Mouse (Mus musculus) midbrain, embryonic 12.5 days (tissue): Measurements from ENCODE around the gene Zcchc3. TPM values are rescaled to one million over a fixed set of nuclear protein-coding genes. Genes with fewer than 3 reads are reported as not detected.

ENCODE experiments used
- ATAC-seq: fragments of 200-750 bp; cut with Nextera tagmentation; 2 replicates; pipeline ENCODE4 v1.8.0; 2017; ENCODE audit warnings: low read depth, moderate TSS enrichment, moderate library complexity; ENCODE audit not compliant: low FRiP score
- H3K27ac ChIP-seq: fragments of 300-500 bp; sonication (generic); replicated peaks from 2 replicates; pipeline ENCODE4 v1.5.1; 2016; ENCODE audit warnings: mild to moderate bottlenecking
- H3K27me3 ChIP-seq: fragments of 300-500 bp; sonication (generic); 2 replicates; pipeline ENCODE4 v1.6.1; 2016; ENCODE audit warnings: mild to moderate bottlenecking
- H3K36me3 ChIP-seq: fragments of 300-500 bp; sonication (generic); 2 replicates; pipeline ENCODE4 v1.6.1; 2016
- H3K4me1 ChIP-seq: fragments of 300-500 bp; sonication (generic); 2 replicates; pipeline ENCODE4 v1.6.1; 2016
- H3K4me2 ChIP-seq: fragments of 300-500 bp; sonication (generic); replicated peaks from 2 replicates; pipeline ENCODE4 v1.6.1; 2016; ENCODE audit warnings: mild to moderate bottlenecking, moderate library complexity
- H3K4me3 ChIP-seq: fragments of 300-500 bp; sonication (generic); 2 replicates; pipeline ENCODE4 v1.5.1; 2016; ENCODE audit warnings: mild to moderate bottlenecking
- H3K9ac ChIP-seq: fragments of 300-500 bp; sonication (generic); replicated peaks from 2 replicates; pipeline ENCODE4 v1.6.1; 2016; ENCODE audit warnings: mild to moderate bottlenecking, moderate library complexity
- H3K9me3 ChIP-seq: fragments of 300-500 bp; sonication (generic); 2 replicates; pipeline ENCODE4 v1.6.1; 2016; ENCODE audit warnings: mild to moderate bottlenecking
- WGBS: fragments of 180-500 bp; shearing (Covaris S2); methylation state at CpG from one replicate; pipeline ENCODE4 v1.1.7; 2016; 5-methylcytosine and 5-hydroxymethylcytosine counted together
- polyA plus RNA-seq: library from polyadenylated mRNA; unstranded; fragments of >200 nt; fragmentation: Nextera tagmentation; extraction: Ambion mirVana; gene quantifications from 2 replicates; pipeline ENCODE4 v1.2.1, GENCODE M21; 2016

The Zcchc3 gene
- polyA plus RNA-seq, 1 experiment from 2014 or later, result 53.3 TPM

DNA sequence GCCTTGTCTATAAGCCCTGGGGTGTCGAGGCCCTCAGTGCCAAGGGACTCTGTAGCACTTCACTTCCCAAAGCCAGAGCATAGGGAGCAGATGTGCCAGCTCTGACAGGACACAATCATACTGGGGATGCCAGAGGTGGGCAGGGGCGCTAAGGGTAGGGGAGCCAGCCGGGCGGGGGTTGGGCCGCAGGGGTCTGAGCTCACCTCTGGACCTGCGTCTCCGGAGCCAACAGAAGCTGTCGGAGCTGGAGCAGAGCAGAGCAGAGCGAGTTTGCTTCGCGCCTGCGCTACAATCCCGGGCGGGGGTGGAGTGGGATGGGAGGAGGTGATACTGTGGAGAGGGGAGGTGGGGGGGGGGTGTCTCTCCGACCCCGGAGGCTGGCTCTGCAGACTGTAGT lies 38.5 kb downstream of the Zcchc3 start, which contains the start of gene Nrsn2:
Gene Nrsn2, minus strand, starts transcription at position 294 of the 397 bp plus-strand sequence.
- ATAC-seq, result peak; percentile 78
- Histone ChIP-seq H3K9ac (peak within 1 kb of the TSS; percentile 62), H3K4me1 (peaks cover 28% of the 10 kb centered on the region), H3K9me3 (no peaks in the 10 kb centered on the region), H3K4me2 (peak within 1 kb of the TSS; percentile 50), H3K4me3 (peak within 1 kb of the TSS; percentile 38), H3K36me3 (no peaks in the 10 kb centered on the region), H3K27ac (peak within 1 kb of the TSS; percentile 92), H3K27me3 (no peaks in the 10 kb centered on the region)
- WGBS, result 2% methylated on average over 16 of the region's 16 CpGs

GRCm38 (mm10) chr2:152375652-152376344 lies 39.0 kb downstream of the Zcchc3 start:
- 2% methylated on average over 21 of the region's 21 CpGs for WGBS
- Histone ChIP-seq H3K4me2 (peak overlapping the region; percentile 50), H3K4me3 (peak overlapping the region; percentile 38), H3K4me1 (peaks cover 28% of the 10 kb centered on the region), H3K9me3 (no peaks in the 10 kb centered on the region), H3K27ac (peak overlapping the region; percentile 92), H3K36me3 (no peaks in the 10 kb centered on the region), H3K9ac (peak overlapping the region; percentile 62), H3K27me3 (no peaks in the 10 kb centered on the region)
- ATAC-seq, result peak; percentile 87

DNA sequence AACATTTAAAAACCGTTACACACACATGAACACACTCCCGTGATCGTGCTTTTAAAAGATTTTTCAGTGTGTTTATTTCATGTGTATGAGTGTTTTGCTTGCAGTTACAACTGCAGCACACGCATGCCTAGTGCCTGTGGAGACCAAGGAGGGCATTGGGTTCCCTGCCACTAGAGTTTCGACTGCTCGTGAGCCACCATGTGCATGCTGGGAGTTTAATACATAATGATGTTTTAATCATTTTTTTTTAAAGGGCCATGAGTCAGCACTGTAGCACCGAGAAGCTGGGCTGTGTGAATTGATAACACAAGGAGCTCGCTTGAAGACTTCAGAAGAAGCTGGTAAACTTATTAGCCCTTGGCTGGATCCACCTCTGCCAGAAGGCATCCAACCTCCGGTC lies 41.3 kb downstream of the Zcchc3 start:
- WGBS, result 87% methylated on average over 9 of the region's 9 CpGs
- Histone ChIP-seq H3K27ac (no peak overlapping the region), H3K9ac (no peak overlapping the region), H3K4me1 (peaks cover 28% of the 10 kb centered on the region), H3K4me2 (no peak overlapping the region), H3K27me3 (no peaks in the 10 kb centered on the region), H3K9me3 (no peaks in the 10 kb centered on the region), H3K36me3 (no peaks in the 10 kb centered on the region), H3K4me3 (no peak overlapping the region)
- no peak for ATAC-seq

GRCm38 (mm10) chr2:152372661-152373060 lies 42.2 kb downstream of the Zcchc3 start:
- Histone ChIP-seq H3K9ac (no peak overlapping the region), H3K36me3 (no peaks in the 10 kb centered on the region), H3K4me3 (no peak overlapping the region), H3K27ac (no peak overlapping the region), H3K4me2 (no peak overlapping the region), H3K9me3 (no peaks in the 10 kb centered on the region), H3K27me3 (no peaks in the 10 kb centered on the region), H3K4me1 (peaks cover 28% of the 10 kb centered on the region)
- ATAC-seq, result no peak
- WGBS, result 59% methylated on average over 4 of the region's 4 CpGs

DNA sequence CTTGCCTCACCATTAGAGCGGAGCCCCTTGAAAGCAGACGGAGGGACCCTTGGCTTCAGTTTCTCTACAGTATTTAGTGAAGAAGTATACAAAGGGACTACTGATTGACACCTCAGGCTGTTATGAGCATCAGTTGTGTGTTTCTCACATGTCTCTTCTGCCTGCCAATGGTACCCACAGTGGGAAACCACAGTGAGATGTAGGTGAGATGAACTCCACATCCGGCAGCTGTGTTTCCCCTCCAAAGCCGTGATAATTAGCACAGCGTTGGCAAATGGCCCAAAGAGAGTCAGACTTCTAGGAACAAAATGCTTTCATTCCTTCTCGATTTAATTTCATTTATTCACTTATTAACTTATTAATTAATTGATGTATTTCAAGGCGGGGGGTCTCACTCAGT lies 42.7 kb downstream of the Zcchc3 start:
- 83% methylated on average over 7 of the region's 7 CpGs for WGBS
- no peak overlapping the region for H3K4me3 ChIP-seq
- no peaks in the 10 kb centered on the region for H3K9me3 ChIP-seq
- H3K36me3 ChIP-seq, result no peaks in the 10 kb centered on the region
- H3K27me3 ChIP-seq, result no peaks in the 10 kb centered on the region; the same call in 1 of the 2 replicates
- H3K4me2 ChIP-seq, result no peak overlapping the region
- no peak overlapping the region for H3K9ac ChIP-seq
- ATAC-seq, result no peak
- no peak overlapping the region for H3K27ac ChIP-seq
- peaks cover 28% of the 10 kb centered on the region for H3K4me1 ChIP-seq

GRCm38 (mm10) chr2:152368532-152369140 lies 46.2 kb downstream of the Zcchc3 start:
- Histone ChIP-seq H3K4me3 (no peak overlapping the region), H3K4me2 (0 out of 2 replicates have a peak overlapping the region, but pooled peaks have one; percentile 17), H3K4me1 (peaks cover 4% of the 10 kb centered on the region; the same call in 1 of the 2 replicates), H3K9ac (no peak overlapping the region), H3K27ac (no peak overlapping the region), H3K9me3 (no peaks in the 10 kb centered on the region), H3K27me3 (no peaks in the 10 kb centered on the region; the same call in 1 of the 2 replicates), H3K36me3 (no peaks in the 10 kb centered on the region)
- ATAC-seq, result peak; percentile 64
- WGBS, result 33% methylated on average over 14 of the region's 14 CpGs

GRCm38 (mm10) chr2:152367917-152368316 lies 46.9 kb downstream of the Zcchc3 start:
- Histone ChIP-seq H3K27me3 (no peaks in the 10 kb centered on the region; the same call in 1 of the 2 replicates), H3K4me1 (peaks cover 6% of the 10 kb centered on the region; the same call in 1 of the 2 replicates), H3K9me3 (no peaks in the 10 kb centered on the region), H3K9ac (no peak overlapping the region), H3K4me2 (no peak overlapping the region), H3K4me3 (no peak overlapping the region), H3K36me3 (no peaks in the 10 kb centered on the region), H3K27ac (no peak overlapping the region)
- no peak for ATAC-seq
- 85% methylated on average over 5 of the region's 5 CpGs for WGBS

DNA sequence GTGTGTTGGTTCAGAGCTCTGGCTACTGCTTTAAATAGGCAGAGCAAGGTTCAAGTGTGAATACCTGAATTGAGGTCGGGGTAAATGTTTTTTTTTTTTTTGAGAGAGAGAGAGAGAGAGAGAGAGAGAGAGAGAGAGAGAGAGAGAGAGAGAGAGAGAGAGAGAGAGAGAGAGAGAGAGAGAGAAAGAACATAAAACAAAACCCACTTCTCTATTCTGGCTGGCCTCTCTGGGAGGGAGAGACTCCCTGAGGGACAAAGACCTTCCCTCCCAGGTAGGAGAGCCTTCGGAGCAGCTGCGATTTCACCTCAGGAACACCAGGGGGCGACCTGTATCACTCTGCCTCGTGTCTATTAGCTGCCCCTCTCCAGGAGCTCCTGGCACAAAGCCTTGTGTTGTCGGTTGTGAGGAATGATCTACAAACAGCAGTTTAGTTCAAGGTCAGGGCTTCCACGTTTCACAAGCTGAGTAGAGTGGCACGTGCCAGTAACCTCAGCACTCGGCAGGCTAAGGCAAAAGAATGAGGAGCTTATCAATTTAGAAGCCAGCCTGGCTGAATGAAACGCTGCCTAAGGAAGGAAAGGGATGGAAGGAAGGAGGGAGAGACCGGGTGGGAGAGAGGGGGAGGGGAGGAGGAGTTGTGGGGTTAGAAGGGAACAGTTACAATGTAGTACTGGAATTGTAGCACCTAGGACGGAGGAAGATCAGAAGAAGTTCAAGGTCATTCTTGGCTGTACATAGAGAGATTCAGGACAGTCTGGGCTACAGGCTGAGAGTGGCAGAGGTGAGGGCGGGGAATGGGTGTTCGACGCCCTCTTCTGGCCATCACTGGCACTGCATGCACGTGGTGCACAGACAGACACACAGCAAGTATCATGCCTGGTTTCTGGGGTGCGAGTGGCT lies 51.3 kb downstream of the Zcchc3 start:
- Histone ChIP-seq H3K27me3 (no peaks in the 10 kb centered on the region; the same call in 1 of the 2 replicates), H3K27ac (peak overlapping the region; percentile 63), H3K4me3 (no peak overlapping the region), H3K4me2 (peak overlapping the region; percentile 25), H3K9ac (no peak overlapping the region), H3K4me1 (peaks cover 6% of the 10 kb centered on the region; the same call in 1 of the 2 replicates), H3K9me3 (no peaks in the 10 kb centered on the region), H3K36me3 (no peaks in the 10 kb centered on the region)
- ATAC-seq, result peak; percentile 70
- WGBS, result 11% methylated on average over 17 of the region's 17 CpGs

Other genes with a start within 250 kb of the Zcchc3 start
- gene Csnk2a1, start 188.2 kb downstream of the Zcchc3 start, polyA plus RNA-seq, result 92.3 and 97.8 TPM in 2 replicates
- gene Tbc1d20, start 121.2 kb downstream of the Zcchc3 start, polyA plus RNA-seq, result 35.3 and 40.3 TPM in 2 replicates
- 91.4 and 96.6 TPM in 2 replicates for gene Rbck1, start 82.4 kb downstream of the Zcchc3 start, polyA plus RNA-seq
- gene Trib3, start 71.0 kb downstream of the Zcchc3 start, polyA plus RNA-seq, result 2.1 and 2.5 TPM in 2 replicates
- gene Nrsn2, start 38.4 kb downstream of the Zcchc3 start, polyA plus RNA-seq, result 12.5 and 16.1 TPM in 2 replicates
- gene Sox12, start 17.0 kb downstream of the Zcchc3 start, polyA plus RNA-seq, result 15.6 and 18.7 TPM in 2 replicates
- 0.54 and 1.1 TPM in 2 replicates for gene 6820408C15Rik, start 560 bp upstream of the Zcchc3 start, polyA plus RNA-seq
- gene Defb23, start 49.6 kb upstream of the Zcchc3 start, polyA plus RNA-seq, result not detected in 2 replicates
- gene Defb20, start 62.0 kb upstream of the Zcchc3 start, polyA plus RNA-seq, result not detected in 2 replicates
- not detected in 2 replicates for gene Defb22, start 75.1 kb upstream of the Zcchc3 start, polyA plus RNA-seq
- not detected in 2 replicates for gene Defb26, start 96.7 kb upstream of the Zcchc3 start, polyA plus RNA-seq
- not detected in 2 replicates for gene Defb28, start 103.2 kb upstream of the Zcchc3 start, polyA plus RNA-seq
- gene Defb29, start 125.1 kb upstream of the Zcchc3 start, polyA plus RNA-seq, result not detected in 2 replicates
- gene Gm17416, start 154.3 kb upstream of the Zcchc3 start, polyA plus RNA-seq, result not detected in 2 replicates
- gene Defb21, start 157.7 kb upstream of the Zcchc3 start, polyA plus RNA-seq, result not detected in 2 replicates
- not detected in 2 replicates for gene Defb19, start 165.3 kb upstream of the Zcchc3 start, polyA plus RNA-seq
- not detected in 2 replicates for gene Defb45, start 184.4 kb upstream of the Zcchc3 start, polyA plus RNA-seq
- not detected in 2 replicates for gene Defb36, start 189.3 kb upstream of the Zcchc3 start, polyA plus RNA-seq
- gene Defb25, start 208.0 kb upstream of the Zcchc3 start, polyA plus RNA-seq, result not detected in 2 replicates
- 0.31 TPM in 1 of 2 replicates, not detected in the other for gene Rem1, start 211.9 kb upstream of the Zcchc3 start, polyA plus RNA-seq